Mouse (Mus musculus): ENCODE results near the gene Utp18.
"Not testable (repeated sequence)": the region's sequence is repeated elsewhere in the genome, so short reads cannot be mapped to it uniquely, and the experiment has no call there.

The Utp18 gene

GRCm38 (mm10) chr11:93885572-93886410, at the start of gene Utp18, which contains the start of gene Mbtd1:
Gene Utp18, minus strand, starts transcription at chr11:93885766.
Gene Mbtd1, plus strand, starts transcription at chr11:93885852.
- peak; percentile 98 for DNase-seq (ENCODE audit: low read depth, low spot score)

DNA sequence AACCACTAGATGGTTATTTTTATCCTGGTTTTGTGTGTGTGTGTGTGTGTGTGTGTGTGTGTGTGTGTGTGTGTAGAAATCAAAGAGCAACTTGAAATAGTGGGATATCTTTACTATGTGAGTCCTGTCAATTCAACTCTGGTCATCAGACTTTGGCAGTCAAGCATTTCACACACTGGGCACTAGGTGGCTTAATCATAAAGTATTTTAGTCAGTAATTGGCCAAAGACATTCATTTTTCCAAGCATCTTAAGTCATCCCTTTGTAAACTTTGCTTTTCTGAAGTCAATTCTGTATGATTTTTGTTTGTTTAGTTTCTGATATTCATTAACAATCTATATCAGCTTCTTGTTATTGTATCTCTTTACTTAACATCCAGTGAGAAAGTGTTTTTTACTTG, 43.5 kb upstream of the Utp18 start:
- no peak for DNase-seq (ENCODE audit: low read depth, low spot score)

- not testable (repeated sequence) for DNase-seq (ENCODE audit: low read depth, low spot score)
These were observed 29.5 kb upstream of the Utp18 start for GRCm38 (mm10) chr11:93915019-93915418.

GRCm38 (mm10) chr11:93911603-93912002, 26.0 kb upstream of the Utp18 start:
- no peak for DNase-seq (ENCODE audit: low read depth, low spot score)

GRCm38 (mm10) chr11:93908829-93909228, 23.3 kb upstream of the Utp18 start:
- no peak for DNase-seq (ENCODE audit: low read depth, low spot score)

DNA sequence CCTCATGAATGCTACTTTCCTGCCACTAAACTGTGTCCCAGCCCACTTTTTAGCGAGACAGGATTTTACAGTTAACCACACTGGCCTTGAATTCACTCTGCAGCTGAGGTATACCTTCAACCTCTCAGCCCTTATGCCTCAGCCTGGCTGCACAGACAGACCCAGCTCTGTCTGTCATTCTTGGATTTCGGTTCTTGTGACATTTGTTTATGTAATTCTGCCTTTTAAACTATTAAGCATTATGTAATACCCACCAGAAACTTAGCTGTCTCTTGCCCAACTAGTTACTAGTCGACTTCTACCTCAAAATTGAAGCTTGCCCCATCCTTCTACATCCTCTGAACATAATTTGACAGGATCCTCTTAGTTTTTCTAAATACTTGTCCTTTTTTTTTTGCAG, 22.3 kb upstream of the Utp18 start:
- DNase-seq (ENCODE audit: low read depth, low spot score), result no peak

- DNase-seq (ENCODE audit: low read depth, low spot score), result no peak
These were observed 21.3 kb upstream of the Utp18 start for GRCm38 (mm10) chr11:93906834-93907233.

DNA sequence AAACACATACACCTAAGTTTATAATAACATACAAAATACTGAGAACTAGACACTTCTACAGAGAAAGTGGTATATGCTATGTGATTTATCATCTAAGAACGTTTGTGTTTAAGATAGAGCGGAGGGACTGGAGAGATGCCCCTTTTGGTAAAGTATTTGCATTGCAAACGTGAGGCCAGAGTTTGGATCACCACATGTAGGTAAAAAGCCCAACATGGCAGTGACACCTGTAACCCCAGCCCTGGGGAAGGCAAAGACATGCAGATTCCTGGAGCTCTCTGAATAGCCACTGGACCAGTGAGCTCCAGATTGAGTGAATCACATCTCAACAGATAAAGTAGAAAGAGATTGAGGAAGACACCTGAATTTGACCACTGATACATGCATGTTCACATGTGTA, 12.2 kb upstream of the Utp18 start:
- DNase-seq (ENCODE audit: low read depth, low spot score), result no peak

DNA sequence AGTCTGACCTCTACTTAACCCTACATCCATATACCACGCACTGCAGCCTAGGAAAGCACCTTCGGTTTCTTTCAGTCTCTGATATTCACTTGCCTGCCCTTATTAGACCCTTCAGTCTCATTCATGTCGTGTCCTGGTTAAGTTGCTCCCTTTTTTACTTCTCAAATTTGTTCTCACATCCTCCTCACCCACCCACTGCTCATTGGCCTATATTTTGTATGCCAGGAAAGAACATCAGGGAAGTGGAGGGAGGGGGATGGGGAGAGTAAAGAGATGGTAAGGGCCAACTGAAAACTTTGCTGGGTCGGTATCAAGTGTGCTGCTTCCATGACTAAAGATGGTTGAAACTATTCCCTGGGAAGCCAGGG, 1.5 kb upstream of the Utp18 start:
- no peak for DNase-seq (ENCODE audit: low read depth, low spot score)

GRCm38 (mm10) chr11:93886411-93887079, 979 bp upstream of the Utp18 start:
- DNase-seq (ENCODE audit: low read depth, low spot score), result peak; percentile 60

DNA sequence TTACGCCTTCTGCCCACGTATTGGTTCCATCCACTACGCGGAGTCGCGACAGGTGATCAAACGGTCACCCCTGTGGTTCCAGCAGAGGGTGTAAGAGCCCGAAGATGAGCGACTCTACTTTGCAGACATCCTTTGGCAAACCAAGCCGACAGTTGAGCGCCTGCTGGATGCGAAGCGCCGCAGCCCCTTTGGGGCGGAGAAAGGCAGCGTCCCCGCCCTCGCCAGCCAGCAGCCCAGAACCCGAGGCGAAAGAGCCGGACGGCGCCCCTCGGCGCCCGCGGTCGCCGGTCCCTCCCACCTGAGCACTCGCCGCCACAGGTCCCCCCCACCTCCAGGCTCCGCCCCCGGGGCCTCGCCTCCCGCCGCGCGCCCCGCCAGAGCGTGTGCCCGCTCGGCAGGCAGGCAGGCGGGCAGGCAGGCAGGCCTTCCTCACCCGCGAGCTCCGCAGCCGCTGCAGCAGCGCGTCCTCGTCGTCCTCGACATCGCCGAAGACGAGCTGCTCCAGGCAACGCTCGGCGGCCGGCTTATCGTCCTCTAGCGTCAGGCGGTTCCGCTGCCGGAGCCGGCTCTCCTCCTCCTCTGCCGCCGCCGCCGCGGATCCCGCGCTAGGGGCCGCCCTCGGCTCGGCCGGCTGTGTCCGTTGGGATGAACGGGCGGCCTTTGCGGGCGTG, 530 bp downstream of the Utp18 start:
- DNase-seq (ENCODE audit: low read depth, low spot score), result peak; percentile 89

DNA sequence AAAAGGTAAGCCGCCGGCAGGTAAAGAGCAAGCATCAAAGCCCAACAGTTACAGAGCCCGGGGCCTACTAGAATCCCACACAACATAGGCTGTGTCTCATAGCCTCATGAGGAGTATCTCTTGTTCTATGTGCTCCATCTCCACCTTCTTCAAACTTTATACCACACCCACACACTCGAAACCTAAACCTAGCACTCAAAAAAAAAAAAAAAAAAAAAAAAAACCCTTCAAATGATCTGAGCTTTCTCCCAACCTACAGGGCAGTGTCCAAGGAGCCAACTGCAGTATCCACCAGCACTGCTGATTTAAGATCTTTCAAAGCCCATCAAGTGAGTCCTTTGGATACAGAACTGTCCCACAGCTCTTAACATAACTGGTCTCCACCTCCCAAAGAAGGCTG, 1.5 kb downstream of the Utp18 start:
- DNase-seq (ENCODE audit: low read depth, low spot score), result peak; percentile 35

DNA sequence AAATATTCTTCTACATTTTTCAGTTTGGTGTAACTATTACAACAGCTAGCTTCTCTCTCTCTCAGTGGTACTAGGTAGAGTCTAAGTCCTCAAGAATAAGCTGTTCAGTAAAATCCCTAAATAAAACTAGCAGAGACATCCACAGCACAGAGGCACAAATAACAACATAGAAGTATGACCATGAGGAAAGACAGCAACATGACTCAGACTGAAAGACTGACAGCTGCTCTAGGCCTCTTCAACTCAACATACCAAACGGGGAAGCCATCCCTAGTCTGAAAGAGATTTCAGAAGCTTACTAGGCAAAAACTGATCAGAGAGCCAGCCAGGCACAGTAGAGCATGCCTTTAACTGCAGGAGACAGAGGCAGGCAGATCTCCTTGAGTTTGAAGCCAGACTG, 22.9 kb downstream of the Utp18 start:
- no peak for DNase-seq (ENCODE audit: low read depth, low spot score)

DNA sequence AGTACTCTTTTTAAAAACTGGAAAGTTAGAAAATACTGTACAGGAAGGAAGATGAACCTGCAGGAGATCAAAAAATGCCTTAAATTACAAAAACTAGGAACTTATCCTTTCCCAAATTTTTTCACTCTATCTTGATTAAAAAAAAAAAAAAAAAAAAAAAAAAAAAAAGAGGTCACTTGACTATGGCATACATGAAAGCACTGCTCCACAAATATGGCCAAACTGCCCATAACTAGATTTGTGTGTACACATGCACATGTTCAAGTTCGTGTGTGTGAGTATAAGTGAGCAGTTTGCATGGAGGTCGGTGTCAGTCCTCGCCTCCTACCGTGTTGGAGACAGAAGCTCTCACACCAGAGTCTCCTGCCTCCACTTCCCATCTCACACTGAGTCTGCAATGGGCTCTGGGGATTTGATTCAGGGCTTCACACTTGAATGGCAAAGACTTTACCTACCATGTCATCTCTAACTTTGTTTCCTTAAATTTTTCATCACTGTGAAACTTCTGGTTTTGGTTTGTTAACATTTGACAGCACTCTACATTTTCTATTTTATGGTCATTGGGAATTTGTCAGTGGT, 23.4 kb downstream of the Utp18 start:
- DNase-seq (ENCODE audit: low read depth, low spot score), result no peak

GRCm38 (mm10) chr11:93861193-93861592, 24.4 kb downstream of the Utp18 start:
- no peak for DNase-seq (ENCODE audit: low read depth, low spot score)

DNA sequence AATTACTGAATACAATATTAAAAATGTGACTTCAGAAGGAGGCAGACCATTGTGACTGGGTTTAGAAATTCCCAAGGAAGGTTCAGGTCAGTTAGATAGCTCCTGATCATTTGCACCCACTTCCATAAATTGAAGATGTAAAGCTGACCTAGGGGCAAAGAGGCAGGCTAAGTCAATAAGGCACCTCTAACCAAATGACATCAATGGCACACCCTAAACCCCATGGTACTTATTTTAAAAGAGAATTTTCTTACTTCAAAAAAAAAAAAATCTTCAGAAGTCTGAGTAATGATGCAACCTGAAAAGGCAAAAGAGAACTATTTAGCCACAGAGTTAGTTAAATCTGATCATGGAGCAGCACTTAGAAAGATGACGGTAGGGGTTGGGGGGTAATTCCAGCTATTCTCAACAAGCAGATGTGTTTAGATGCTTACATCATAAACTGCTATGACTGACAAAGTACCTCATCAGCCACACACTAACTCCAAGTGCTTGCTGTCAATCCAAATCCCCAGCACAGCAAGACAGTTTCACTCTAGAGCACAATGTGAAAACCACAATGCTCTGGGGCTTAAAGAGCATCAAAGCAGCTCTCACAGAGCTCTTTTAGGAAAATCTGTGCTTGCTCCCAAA, 24.9 kb downstream of the Utp18 start:
- no peak for DNase-seq (ENCODE audit: low read depth, low spot score)

GRCm38 (mm10) chr11:93856284-93856955, 29.1 kb downstream of the Utp18 start:
- DNase-seq (ENCODE audit: low read depth, low spot score), result peak; percentile 41

- no peak for DNase-seq (ENCODE audit: low read depth, low spot score)
These were observed 33.0 kb downstream of the Utp18 start for GRCm38 (mm10) chr11:93852546-93852945.

DNA sequence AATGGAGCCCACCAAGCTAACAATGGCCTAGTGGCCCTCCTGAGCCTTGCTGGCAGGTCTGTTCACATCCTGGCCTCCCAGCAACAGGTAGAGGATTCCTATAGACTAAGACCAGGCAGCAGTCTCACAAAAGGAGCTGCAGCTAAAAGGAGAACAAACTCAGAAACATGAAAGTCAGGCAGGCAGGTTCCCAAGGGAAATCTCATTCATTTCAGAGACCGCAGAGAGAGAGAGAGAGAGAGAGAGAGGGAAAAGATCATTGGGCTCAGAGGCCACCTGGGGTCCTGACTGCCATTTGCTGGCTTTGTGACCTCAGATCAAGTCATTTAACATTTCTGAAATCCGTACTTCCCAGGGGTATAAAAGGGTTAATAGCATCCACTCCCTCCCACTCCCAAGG, 38.2 kb downstream of the Utp18 start:
- no peak for DNase-seq (ENCODE audit: low read depth, low spot score)

DNA sequence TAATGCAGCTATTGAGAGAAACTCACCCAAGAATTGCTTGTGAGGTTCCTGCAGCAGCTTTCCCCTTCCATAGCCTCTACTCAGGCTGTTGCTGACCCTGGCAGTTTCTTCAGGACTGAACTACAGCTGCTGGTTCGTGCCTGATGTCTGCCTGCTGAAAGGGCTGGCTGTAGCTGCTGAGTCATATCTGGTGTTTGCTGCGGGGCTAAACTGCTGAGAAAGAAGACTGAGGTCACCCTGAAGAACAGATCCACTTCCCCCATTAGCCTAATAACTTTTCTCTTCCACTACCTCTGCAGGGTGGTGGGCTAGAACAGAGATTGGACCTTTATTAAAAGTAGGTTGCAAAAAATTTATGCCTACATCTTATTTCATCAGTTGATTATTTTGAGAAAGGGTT, 49.8 kb downstream of the Utp18 start:
- no peak for DNase-seq (ENCODE audit: low read depth, low spot score)

GRCm38 (mm10) chr11:93829971-93830370, 55.6 kb downstream of the Utp18 start:
- DNase-seq (ENCODE audit: low read depth, low spot score), result no peak
